Mouse (Mus musculus) stomach, postnatal 0 days (tissue): Measurements from ENCODE around the gene Ccdc146. TPM values are rescaled to one million over a fixed set of nuclear protein-coding genes. Genes with fewer than 3 reads are reported as not detected.

Experiments
- ATAC-seq: fragments of 200-750 bp; cut with Nextera tagmentation; 2 replicates; pipeline ENCODE4 v1.8.0; 2017; ENCODE audit not compliant: low FRiP score, low TSS enrichment
- DNase-seq: peaks from one replicate; pipeline ENCODE4 v3.0.0-alpha.2; 2016; ENCODE audit warnings: low spot score
- H3K27ac ChIP-seq: fragments of 300-500 bp; sonication (generic); replicated peaks from 2 replicates; pipeline ENCODE4 v1.5.1; 2014; ENCODE audit warnings: mild to moderate bottlenecking, control low read depth
- H3K27me3 ChIP-seq: fragments of 300-500 bp; sonication (generic); 2 replicates; pipeline ENCODE4 v1.6.1; 2014; ENCODE audit warnings: low read length; ENCODE audit not compliant: control insufficient read depth, insufficient read depth
- H3K36me3 ChIP-seq: fragments of 300-500 bp; sonication (generic); 2 replicates; pipeline ENCODE4 v1.6.1; 2014; ENCODE audit warnings: low read length, mixed read lengths; ENCODE audit not compliant: control insufficient read depth, insufficient read depth
- H3K4me1 ChIP-seq: fragments of 300-500 bp; sonication (generic); replicated peaks from 2 replicates; pipeline ENCODE4 v1.6.1; 2014; ENCODE audit warnings: antibody characterized with exemption; ENCODE audit not compliant: control insufficient read depth, insufficient read depth
- H3K4me2 ChIP-seq: fragments of 300-500 bp; sonication (generic); replicated peaks from 2 replicates; pipeline ENCODE4 v1.6.1; 2014; ENCODE audit warnings: low read depth, mild to moderate bottlenecking, control low read depth, moderate library complexity
- H3K4me3 ChIP-seq: fragments of 300-500 bp; sonication (generic); 2 replicates; pipeline ENCODE4 v1.5.1; 2014; ENCODE audit warnings: low read depth, low read length, control low read depth
- H3K9ac ChIP-seq: fragments of 300-500 bp; sonication (generic); 2 replicates; pipeline ENCODE4 v1.6.1; 2014; ENCODE audit warnings: mild to moderate bottlenecking, low read length, control low read depth, mixed read lengths
- H3K9me3 ChIP-seq: fragments of 300-500 bp; sonication (generic); 2 replicates; pipeline ENCODE4 v1.6.1; 2016; ENCODE audit warnings: low read length; ENCODE audit not compliant: control insufficient read depth
- CTCF ChIP-seq: IDR thresholded peaks from 2 replicates; pipeline ENCODE4 v1.5.1; 2016; ENCODE audit warnings: antibody characterized with exemption, low read depth, mild to moderate bottlenecking, moderate library complexity
- EP300 ChIP-seq: optimal IDR thresholded peaks from 2 replicates; pipeline ENCODE3; 2016; ENCODE audit warnings: antibody characterized with exemption
- WGBS: fragments of 180-500 bp; shearing (Covaris S2); extraction: QIAGEN DNeasy Blood & Tissue Kit; methylation state at CpG from one replicate; pipeline ENCODE4 v1.1.7; 2014; 5-methylcytosine and 5-hydroxymethylcytosine counted together
- polyA plus RNA-seq: library from polyadenylated mRNA; unstranded; fragments of >200 nt; fragmentation: Nextera tagmentation; extraction: Ambion mirVana; gene quantifications from 2 replicates; pipeline ENCODE4 v1.2.1, GENCODE M21; 2015

Gene Ccdc146
- polyA plus RNA-seq, 1 experiment from 2014 or later, result 0.22 TPM

DNA sequence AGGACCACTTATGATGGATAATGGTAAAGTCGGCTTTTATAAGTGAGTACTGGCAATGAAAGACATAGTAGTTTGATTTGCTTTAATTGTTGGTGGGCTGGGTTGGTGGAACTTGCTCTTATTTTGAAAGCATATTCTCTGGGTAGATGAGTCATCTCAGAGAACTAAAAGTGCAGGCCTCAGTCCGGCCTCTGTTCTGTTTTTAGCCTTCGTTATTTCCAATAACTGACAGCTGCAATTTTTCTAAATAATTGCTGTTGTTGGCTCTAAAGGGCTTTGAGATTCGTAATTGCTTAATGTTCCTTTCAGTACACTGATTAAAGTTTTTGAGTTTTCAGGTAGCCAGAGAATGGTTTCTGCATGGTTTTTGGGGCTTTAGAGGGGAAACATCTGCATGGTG is 153.7 kb downstream of the Ccdc146 start:
- Histone ChIP-seq H3K4me2 (no peak overlapping the region), H3K4me1 (no peaks in the 10 kb centered on the region), H3K27ac (no peak overlapping the region), H3K36me3 (no peaks in the 10 kb centered on the region), H3K9ac (no peak overlapping the region), H3K27me3 (no peaks in the 10 kb centered on the region), H3K9me3 (no peaks in the 10 kb centered on the region), H3K4me3 (no peak overlapping the region)
- DNase-seq, result no peak
- WGBS, result 42% methylated on average over 4 of the region's 4 CpGs
- no peak for ATAC-seq
- TF ChIP-seq CTCF, result no peak

DNA sequence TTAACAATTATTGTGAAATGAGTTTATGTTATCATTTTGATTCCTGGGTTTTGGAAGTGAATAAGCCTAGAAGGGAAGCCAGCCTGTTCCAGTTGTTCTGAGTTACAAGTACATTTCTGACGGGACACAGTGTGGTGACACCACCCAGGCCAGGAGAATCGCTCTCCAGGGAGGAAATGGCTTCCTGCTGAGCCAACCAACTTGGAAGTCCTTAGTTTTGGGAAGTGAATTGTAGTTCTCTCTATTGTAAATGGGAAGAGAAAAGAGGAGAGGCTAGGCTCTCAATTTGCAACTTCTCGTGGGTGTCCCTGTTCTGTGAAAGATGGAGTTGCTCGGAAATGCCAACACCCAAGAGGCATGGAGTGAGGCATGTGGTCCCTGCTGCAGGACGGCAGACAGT is 155.0 kb downstream of the Ccdc146 start:
- Histone ChIP-seq H3K9ac (no peak overlapping the region), H3K4me1 (no peaks in the 10 kb centered on the region), H3K27ac (no peak overlapping the region), H3K9me3 (no peaks in the 10 kb centered on the region), H3K36me3 (no peaks in the 10 kb centered on the region), H3K27me3 (no peaks in the 10 kb centered on the region), H3K4me3 (no peak overlapping the region), H3K4me2 (no peak overlapping the region)
- DNase-seq (no peak), ATAC-seq (no peak)
- no peak for TF ChIP-seq EP300
- no peak for TF ChIP-seq CTCF
- WGBS, result 80% methylated on average over 5 of the region's 5 CpGs

DNA sequence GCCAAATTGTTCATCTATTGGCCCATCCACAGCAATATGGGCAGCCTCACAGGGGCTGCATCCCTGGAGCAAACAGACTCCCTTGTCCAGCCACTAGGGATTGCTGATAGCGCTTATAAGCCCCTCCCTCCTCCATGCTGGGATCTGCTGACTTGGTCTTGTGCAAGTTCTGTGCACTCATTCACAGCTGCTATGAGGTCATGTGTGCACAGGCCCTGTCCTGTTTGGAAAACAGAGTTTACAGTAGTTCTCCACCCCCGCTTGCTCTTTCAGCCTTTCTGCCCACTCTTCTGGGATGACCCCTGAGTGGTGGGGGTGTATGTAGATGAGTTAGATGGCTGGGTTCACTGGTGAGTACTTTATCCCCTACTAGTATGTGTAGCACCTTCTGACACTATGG is 157.4 kb downstream of the Ccdc146 start:
- DNase-seq (no peak), ATAC-seq (peak; percentile 78)
- Histone ChIP-seq H3K9ac (no peak overlapping the region), H3K27ac (no peak overlapping the region), H3K9me3 (no peaks in the 10 kb centered on the region), H3K36me3 (no peaks in the 10 kb centered on the region), H3K27me3 (no peaks in the 10 kb centered on the region), H3K4me2 (no peak overlapping the region), H3K4me3 (no peak overlapping the region), H3K4me1 (no peaks in the 10 kb centered on the region)
- WGBS, result 65% methylated on average over 2 of the region's 2 CpGs
- TF ChIP-seq EP300 (no peak), CTCF (peak; percentile 22; the same call in 1 of the 2 replicates)

DNA sequence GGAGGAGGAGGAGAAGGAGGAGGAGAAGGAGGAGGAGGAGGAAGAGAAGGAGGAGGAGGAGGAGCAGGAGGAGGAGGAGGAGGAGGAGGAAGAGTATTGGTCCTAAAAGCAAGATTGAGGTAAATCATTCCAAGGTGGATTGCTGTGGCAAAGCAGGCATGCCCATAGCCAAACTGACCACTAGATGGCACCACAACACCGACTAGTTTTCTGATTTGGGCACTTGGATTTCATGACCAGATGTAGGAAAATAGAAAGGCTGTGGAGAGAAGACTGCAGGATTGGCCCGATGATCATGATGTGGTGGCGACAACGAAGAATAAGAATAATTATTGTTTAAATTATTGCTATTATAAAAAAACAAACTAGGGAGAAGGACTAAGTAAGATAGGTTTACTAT is 159.4 kb downstream of the Ccdc146 start:
- no peak overlapping the region for H3K9ac ChIP-seq
- H3K27ac ChIP-seq, result no peak overlapping the region
- no peak overlapping the region for H3K4me2 ChIP-seq
- peak; percentile 84 for DNase-seq
- no peaks in the 10 kb centered on the region for H3K4me1 ChIP-seq
- H3K9me3 ChIP-seq, result no peaks in the 10 kb centered on the region
- H3K27me3 ChIP-seq, result no peaks in the 10 kb centered on the region
- H3K4me3 ChIP-seq, result no peak overlapping the region
- TF ChIP-seq EP300 (no peak), CTCF (peak; percentile 94)
- WGBS, result 13% methylated on average over 4 of the region's 4 CpGs
- H3K36me3 ChIP-seq, result no peaks in the 10 kb centered on the region
- ATAC-seq, result peak; percentile 45; the same call in 1 of the 2 replicates

DNA sequence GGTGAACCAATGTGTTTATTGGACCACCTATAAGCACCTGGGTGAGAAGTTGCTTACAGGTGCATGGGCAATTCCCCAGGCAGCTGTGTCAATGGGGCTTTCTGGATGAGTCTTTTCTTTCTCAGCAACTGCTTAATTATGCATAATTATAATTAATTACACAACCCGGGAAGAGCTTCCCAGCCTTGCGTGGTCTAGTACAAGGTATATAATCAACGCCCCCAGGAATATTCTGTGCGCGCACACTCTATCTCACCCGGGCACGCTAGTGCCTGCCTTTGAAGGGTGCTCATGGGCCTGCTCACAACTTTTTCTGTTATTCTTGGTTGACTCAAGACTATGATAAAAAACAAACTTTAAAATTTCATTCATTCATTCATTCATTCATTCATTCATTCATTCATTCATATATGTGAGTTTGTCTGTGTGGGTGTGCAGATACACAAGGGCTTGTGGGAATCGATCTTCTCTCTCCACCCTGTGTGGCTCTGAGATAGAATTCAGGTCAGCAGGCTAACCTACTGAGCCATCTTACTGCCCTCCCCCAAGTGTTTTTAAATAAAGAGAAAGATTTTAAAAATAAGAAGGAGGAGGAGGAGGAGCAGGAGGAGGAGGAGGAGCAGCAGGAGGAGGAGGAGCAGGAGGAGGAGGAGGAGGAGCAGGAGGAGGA is 160.0 kb downstream of the Ccdc146 start:
- ATAC-seq, result no peak

DNA sequence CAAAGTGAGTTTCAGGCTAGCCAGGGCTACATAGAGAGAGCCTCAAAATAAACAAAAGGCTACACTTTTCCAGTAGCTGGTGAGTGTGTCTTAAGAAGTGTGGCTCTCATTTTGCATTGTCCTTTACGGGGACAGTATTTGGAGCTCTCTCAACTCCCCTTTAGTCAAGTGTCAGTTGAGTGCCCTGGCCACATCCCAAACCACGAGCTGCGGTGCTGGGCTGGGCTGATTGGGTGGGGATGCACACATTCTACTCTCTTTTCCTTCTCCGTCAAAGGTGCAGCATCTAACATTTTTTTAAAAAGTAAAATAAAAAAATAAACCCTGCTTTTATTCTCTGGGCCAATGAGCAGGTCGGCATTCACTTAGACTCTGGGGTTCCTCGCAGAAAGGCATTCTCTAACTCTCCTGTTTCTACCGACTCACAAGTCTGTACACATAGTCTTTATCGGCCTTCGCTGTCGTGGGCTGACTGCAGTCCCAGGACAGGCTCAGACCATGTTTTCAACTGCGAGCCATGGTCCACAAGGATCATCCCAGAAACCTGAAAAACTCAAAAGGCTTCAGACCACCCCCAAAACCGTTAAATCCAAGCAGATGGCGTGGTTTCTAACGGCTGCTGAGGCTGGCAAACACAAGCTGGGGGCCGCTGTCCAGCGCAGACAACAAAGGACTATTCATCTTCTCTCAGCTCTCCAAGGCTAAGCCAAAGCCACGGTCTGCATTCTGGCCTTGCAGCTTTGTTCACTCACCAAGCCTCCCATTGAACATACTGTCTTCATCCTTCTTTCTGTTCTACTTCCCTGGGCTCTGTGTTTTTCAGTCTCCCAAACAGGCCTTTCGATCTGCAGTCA is 161.0 kb downstream of the Ccdc146 start:
- DNase-seq, result no peak
- Histone ChIP-seq H3K27me3 (no peaks in the 10 kb centered on the region), H3K9me3 (no peaks in the 10 kb centered on the region), H3K4me3 (no peak overlapping the region), H3K27ac (no peak overlapping the region), H3K9ac (no peak overlapping the region), H3K4me1 (no peaks in the 10 kb centered on the region), H3K36me3 (no peaks in the 10 kb centered on the region), H3K4me2 (no peak overlapping the region)
- TF ChIP-seq CTCF (no peak), EP300 (no peak)
- ATAC-seq, result no peak
- 56% methylated on average over 18 of the region's 18 CpGs for WGBS

More for the DNA sequence above, 160.0 kb downstream of the Ccdc146 start:
- H3K4me1 ChIP-seq, result no peaks in the 10 kb centered on the region
- H3K9ac ChIP-seq, result no peak overlapping the region
- H3K27me3 ChIP-seq, result no peaks in the 10 kb centered on the region
- H3K36me3 ChIP-seq, result no peaks in the 10 kb centered on the region
- TF ChIP-seq CTCF (no peak), EP300 (no peak)
- H3K4me3 ChIP-seq, result no peak overlapping the region
- H3K4me2 ChIP-seq, result no peak overlapping the region
- DNase-seq, result no peak
- no peak overlapping the region for H3K27ac ChIP-seq
- WGBS, result 87% methylated on average over 8 of the region's 8 CpGs
- no peaks in the 10 kb centered on the region for H3K9me3 ChIP-seq
